Mouse (Mus musculus) ovary, postnatal 10 days (tissue): ENCODE data around the gene Wdr89.
"Not testable (repeated sequence)": the region's sequence is repeated elsewhere in the genome, so short reads cannot be mapped to it uniquely, and the experiment has no call there.

Experiments used
- DNase-seq: peaks from one replicate; pipeline ENCODE4 v3.0.0; 2022; ENCODE audit warnings: low spot score

Gene Wdr89

GRCm38 (mm10) chr12:75669258-75670106, at the start of gene Wdr89:
TSS of gene Wdr89 (minus strand) at chr12:75669537.
- peak; percentile 91 for DNase-seq

- DNase-seq: no peak
Observed at GRCm38 (mm10) chr12:75713596-75713995, 44.3 kb upstream of the Wdr89 start.

GRCm38 (mm10) chr12:75712905-75713304, 43.6 kb upstream of the Wdr89 start:
- DNase-seq: not testable (repeated sequence)

- DNase-seq: no peak
Observed at GRCm38 (mm10) chr12:75710596-75711376, 41.4 kb upstream of the Wdr89 start.

- DNase-seq: no peak
Observed at GRCm38 (mm10) chr12:75709506-75709905, 40.2 kb upstream of the Wdr89 start.

- no peak for DNase-seq
Observed at GRCm38 (mm10) chr12:75706670-75707069, 37.3 kb upstream of the Wdr89 start.

GRCm38 (mm10) chr12:75702739-75703122, 33.4 kb upstream of the Wdr89 start:
- DNase-seq: no peak

- DNase-seq: peak; percentile 10
Observed at GRCm38 (mm10) chr12:75702084-75702738, 32.9 kb upstream of the Wdr89 start.

GRCm38 (mm10) chr12:75701173-75702083, 32.1 kb upstream of the Wdr89 start:
- DNase-seq: peak; percentile 17

- DNase-seq: no peak
Observed at GRCm38 (mm10) chr12:75698692-75699091, 29.4 kb upstream of the Wdr89 start.

GRCm38 (mm10) chr12:75695845-75696244, 26.5 kb upstream of the Wdr89 start:
- DNase-seq: not testable (repeated sequence)

GRCm38 (mm10) chr12:75689003-75689402, 19.7 kb upstream of the Wdr89 start:
- no peak for DNase-seq

GRCm38 (mm10) chr12:75687314-75687713, 18.0 kb upstream of the Wdr89 start:
- DNase-seq: no peak

GRCm38 (mm10) chr12:75684026-75684425, 14.7 kb upstream of the Wdr89 start:
- not testable (repeated sequence) for DNase-seq

- DNase-seq: no peak
Observed at GRCm38 (mm10) chr12:75683598-75683997, 14.3 kb upstream of the Wdr89 start.

GRCm38 (mm10) chr12:75682842-75683241, 13.5 kb upstream of the Wdr89 start:
- DNase-seq: no peak

- no peak for DNase-seq
Observed at GRCm38 (mm10) chr12:75681101-75681500, 11.8 kb upstream of the Wdr89 start.

GRCm38 (mm10) chr12:75678393-75678792, 9.1 kb upstream of the Wdr89 start:
- DNase-seq: no peak

GRCm38 (mm10) chr12:75672630-75673029, 3.3 kb upstream of the Wdr89 start:
- no peak for DNase-seq

GRCm38 (mm10) chr12:75671759-75672315, 2.5 kb upstream of the Wdr89 start:
- no peak for DNase-seq

GRCm38 (mm10) chr12:75670611-75671010, 1.3 kb upstream of the Wdr89 start:
- no peak for DNase-seq
